ENCODE assay signal across 8 mouse cellular contexts in genomic region chr1:191184841-191185251, GRCm38 (mm10). TPM values are rescaled to one million over a fixed set of nuclear protein-coding genes. Genes with fewer than 3 reads are reported as not detected.
DNase-seq lines count a peak whose midpoint lies in the region; ATAC-seq and TF ChIP-seq lines count a peak whose summit lies in the region.
"Had no signal": no experiment of that assay in that cellular context is flagged by ENCODE, and none has a peak within 500 bp of the region (broad histone marks: within the 10 kb centered on the region; RNA-seq: fewer than 3 reads in every experiment).

No protein-coding gene starts in this region.

- 2% methylated on average over 22 of the region's 22 CpGs for WGBS in heart, embryonic 13.5 days
- under 1% methylated on average over 22 of the region's 22 CpGs for WGBS in kidney, embryonic 15.5 days
- 2% methylated on average over 22 of the region's 22 CpGs for WGBS in stomach, postnatal 0 days

- peaks cover 41% of the 10 kb centered on the region for H3K27me3 ChIP-seq in heart, embryonic 13.5 days (replicated peaks)
- H3K27me3 ChIP-seq in kidney, embryonic 15.5 days: peaks cover 81% of the 10 kb centered on the region
- 0 out of 2 replicates have a peak, but pooled peaks cover 3% of the 10 kb centered on the region for H3K27me3 ChIP-seq in stomach, postnatal 0 days (ENCODE audit: control insufficient read depth, insufficient read depth, low read length)

- no peak for TF ChIP-seq CTCF in stomach, postnatal 0 days (IDR thresholded peaks at IDR 0.05; ENCODE audit: low read depth)

- H3K4me1 ChIP-seq in heart, embryonic 13.5 days: peaks cover 50% of the 10 kb centered on the region
- peaks cover 67% of the 10 kb centered on the region for H3K4me1 ChIP-seq in kidney, embryonic 15.5 days
- no peaks in the 10 kb centered on the region for H3K4me1 ChIP-seq in stomach, postnatal 0 days (replicated peaks; ENCODE audit: control insufficient read depth, insufficient read depth)

- DNase-seq in MN1 (ENCODE audit: low spot score): peak; percentile 72
- DNase-seq in embryo, embryonic 9.5 days (ENCODE audit: extremely low spot score): peak; percentile 46
- DNase-seq in lung, postnatal 25 days (ENCODE audit: low spot score): peak; percentile 76
- peak; percentile 92 for DNase-seq in stomach, postnatal 0 days (ENCODE audit: low spot score)
- no peak for DNase-seq in spleen, postnatal 36 days (ENCODE audit: low spot score in 2 of 2)

- H3K27ac ChIP-seq in heart, embryonic 13.5 days (replicated peaks): no peak overlapping the region
- no peak overlapping the region for H3K27ac ChIP-seq in kidney, embryonic 15.5 days
- H3K27ac ChIP-seq in stomach, postnatal 0 days (replicated peaks): peak overlapping the region; percentile 35; the same call in 1 of the 2 replicates

- H3K4me2 ChIP-seq in heart, embryonic 13.5 days: peak overlapping the region; percentile 92
- H3K4me2 ChIP-seq in kidney, embryonic 15.5 days: peak overlapping the region; percentile 99
- peak overlapping the region; percentile 91 for H3K4me2 ChIP-seq in stomach, postnatal 0 days (replicated peaks; ENCODE audit: low read depth)

- peak overlapping the region; percentile 67 for H3K4me3 ChIP-seq in heart, embryonic 13.5 days
- peak overlapping the region; percentile 61 for H3K4me3 ChIP-seq in kidney, embryonic 15.5 days (replicated peaks)
- H3K4me3 ChIP-seq in stomach, postnatal 0 days (ENCODE audit: low read depth, low read length): peak overlapping the region; percentile 53

- H3K36me3 ChIP-seq in heart, embryonic 13.5 days: no peaks in the 10 kb centered on the region
- H3K36me3 ChIP-seq in kidney, embryonic 15.5 days: no peaks in the 10 kb centered on the region
- no peaks in the 10 kb centered on the region for H3K36me3 ChIP-seq in stomach, postnatal 0 days (ENCODE audit: control insufficient read depth, insufficient read depth, low read length)

- no peak for TF ChIP-seq EP300 in stomach, postnatal 0 days (optimal IDR thresholded peaks at IDR 0.05)

- no peak for ATAC-seq in heart, embryonic 13.5 days (ENCODE audit: extremely low read depth, insufficient number of reproducible peaks, low FRiP score, low TSS enrichment)
- no peak for ATAC-seq in kidney, embryonic 15.5 days (replicated peaks; ENCODE audit: low FRiP score)
- ATAC-seq in stomach, postnatal 0 days (ENCODE audit: low FRiP score, low TSS enrichment): peak; percentile 61

- H3K9me3 ChIP-seq in heart, embryonic 13.5 days: no peaks in the 10 kb centered on the region
- H3K9me3 ChIP-seq in kidney, embryonic 15.5 days (replicated peaks): no peaks in the 10 kb centered on the region
- H3K9me3 ChIP-seq in stomach, postnatal 0 days (ENCODE audit: control insufficient read depth, low read length): no peaks in the 10 kb centered on the region

- H3K9ac ChIP-seq in heart, embryonic 13.5 days: peak overlapping the region; percentile 82
- H3K9ac ChIP-seq in kidney, embryonic 15.5 days: peak overlapping the region; percentile 18; the same call in 1 of the 2 replicates
- H3K9ac ChIP-seq in stomach, postnatal 0 days (ENCODE audit: low read length): peak overlapping the region; percentile 47; the same call in 1 of the 2 replicates

RNA-seq across cellular contexts. Expression of gene Fam71a, which starts 20.2 kb away (rescaled TPM):
- polyA plus RNA-seq in heart, embryonic 13.5 days (2015; fragmentation: Nextera tagmentation; extraction: Ambion mirVana): not detected in 2 replicates
- polyA plus RNA-seq in kidney, embryonic 15.5 days (2015; fragmentation: Nextera tagmentation; extraction: Ambion mirVana): not detected in 2 replicates
- 0.04 TPM in 1 of 2 replicates, not detected in the other for polyA plus RNA-seq in stomach, postnatal 0 days (2015; fragmentation: Nextera tagmentation; extraction: Ambion mirVana)
- polyA plus RNA-seq: cortical plate, adult 2 months had no signal

RNA-seq across cellular contexts. Expression of gene Atf3, which starts 33.0 kb away (rescaled TPM):
- polyA plus RNA-seq in heart, embryonic 13.5 days (2015; fragmentation: Nextera tagmentation; extraction: Ambion mirVana): 14.0 and 15.2 TPM in 2 replicates
- polyA plus RNA-seq in kidney, embryonic 15.5 days (2015; fragmentation: Nextera tagmentation; extraction: Ambion mirVana): 4.2 and 4.3 TPM in 2 replicates
- polyA plus RNA-seq in stomach, postnatal 0 days (2015; fragmentation: Nextera tagmentation; extraction: Ambion mirVana): 6.5 and 11.1 TPM in 2 replicates

Comparison
In these comparisons a context has a peak if more than half of its experiments do, and no peak if none do; other contexts are left out.
1. DNase-seq: peak in MN1 (single experiment), embryo, embryonic 9.5 days (single experiment), lung, postnatal 25 days (single experiment) and stomach, postnatal 0 days (single experiment); none in spleen, postnatal 36 days (0 of 2).
2. H3K9ac ChIP-seq: peak in every context shown above with its lines; median percentile 82 in heart, embryonic 13.5 days; 47 in stomach, postnatal 0 days; 18 in kidney, embryonic 15.5 days.
3. Peak in every context shown above with its lines, with median percentiles within 50 percentile points of each other: H3K4me2 ChIP-seq and H3K4me3 ChIP-seq.